Mouse (Mus musculus): ENCODE results near the gene AI467606. TPM values are rescaled to one million over a fixed set of nuclear protein-coding genes. Genes with fewer than 3 reads are reported as not detected.

Gene AI467606
- polyA plus RNA-seq, 1 experiment from 2014 or later, result 1.5 TPM

DNA sequence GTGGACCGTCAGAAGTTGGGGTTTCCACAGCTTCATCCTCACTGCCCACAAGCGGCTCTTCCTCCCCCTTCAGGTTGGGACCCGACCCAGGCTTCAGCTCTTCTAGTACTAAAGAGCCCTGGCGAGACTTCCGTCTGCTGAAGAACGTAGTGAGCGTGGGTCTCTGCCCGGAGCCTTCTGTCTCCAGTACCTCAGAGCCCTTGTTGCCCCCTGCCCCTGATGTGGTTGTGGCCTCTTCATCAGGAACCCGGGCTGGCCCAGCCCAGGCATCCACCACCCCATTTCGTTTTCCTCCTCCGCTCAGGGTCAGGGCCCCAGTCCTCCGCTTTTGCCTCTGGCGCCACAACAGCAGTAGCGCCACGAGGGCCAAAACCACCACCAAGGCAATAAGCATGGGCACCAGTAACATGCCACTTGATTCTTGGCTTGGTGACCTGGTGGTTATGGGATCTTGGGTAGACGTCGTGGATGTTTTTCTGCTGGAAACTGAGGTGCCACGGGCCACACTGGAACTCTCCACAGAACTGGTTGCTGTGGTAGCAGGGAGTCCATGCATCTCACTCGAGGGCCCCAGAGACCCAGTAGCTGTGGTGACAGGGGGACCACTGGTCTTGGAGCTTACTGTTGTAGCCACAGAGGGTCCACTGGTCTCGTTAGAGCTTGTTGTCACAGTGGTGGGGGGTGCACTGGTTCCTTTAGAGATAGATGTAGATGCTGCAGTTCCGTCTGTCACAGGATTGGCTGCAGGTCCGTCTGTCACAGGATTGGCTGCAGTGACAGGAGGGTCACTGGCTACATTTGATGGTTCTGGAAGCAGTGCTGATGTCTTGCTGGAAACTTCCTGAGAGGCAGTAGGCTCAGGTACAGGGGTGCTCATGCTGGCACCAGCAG, 45.3 kb downstream of the AI467606 start:
- Histone ChIP-seq H3K9ac (replicated peaks) (no peak overlapping the region), H3K36me3 (no peaks in the 10 kb centered on the region), H3K27me3 (no peaks in the 10 kb centered on the region), H3K4me2 (replicated peaks) (no peak overlapping the region), H3K4me1 (replicated peaks) (0 out of 2 replicates have a peak, but pooled peaks cover 4% of the 10 kb centered on the region), H3K4me3 (replicated peaks) (no peak overlapping the region), H3K27ac (no peak overlapping the region), H3K9me3 (no peaks in the 10 kb centered on the region)
- no peak for ATAC-seq
- 86% methylated on average over 22 of the region's 22 CpGs for WGBS

DNA sequence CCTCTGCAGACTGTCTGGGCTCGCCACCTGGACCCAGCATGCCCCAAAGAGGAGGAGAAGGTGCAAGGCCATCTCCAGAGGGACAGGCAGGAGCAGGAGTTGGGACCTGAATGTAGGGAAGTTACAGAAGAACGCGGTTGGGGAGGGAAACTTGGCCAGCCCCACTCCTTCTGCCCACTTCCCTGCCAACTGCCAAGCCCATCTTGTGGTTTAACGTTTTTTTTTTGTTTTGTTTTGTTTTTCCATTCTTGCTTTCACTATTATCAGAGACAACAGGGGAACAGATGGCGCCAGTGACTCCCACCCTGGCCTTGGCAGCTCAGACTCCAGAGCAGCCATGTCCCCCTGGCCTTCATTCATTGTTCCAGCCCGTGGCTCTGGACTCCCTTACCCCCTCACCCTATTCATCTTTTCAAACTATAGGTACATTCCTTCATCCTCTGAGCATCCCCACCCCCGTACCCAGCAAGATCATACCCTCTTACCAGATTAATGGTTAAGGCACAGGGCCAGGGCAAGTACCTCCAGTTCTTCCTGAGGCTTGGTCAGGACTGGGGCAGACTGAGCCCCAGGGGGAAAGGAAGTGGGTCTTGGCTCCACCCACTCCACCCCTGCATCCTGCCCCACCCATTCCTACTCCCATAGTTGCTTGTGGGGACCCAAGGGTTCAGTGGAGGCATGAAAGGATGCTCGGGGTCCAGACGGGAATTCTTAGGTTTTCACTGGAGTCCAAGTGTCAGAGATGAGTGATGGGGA, 46.3 kb downstream of the AI467606 start, which contains the start of gene Spn:
Spn (minus strand) TSS at position 562 of the 756 bp plus-strand sequence.
- H3K36me3 ChIP-seq, result no peaks in the 10 kb centered on the region
- no peak within 1 kb of the TSS for H3K4me2 ChIP-seq (replicated peaks)
- no peak within 1 kb of the TSS for H3K4me3 ChIP-seq (replicated peaks)
- ATAC-seq, result no peak
- no peaks in the 10 kb centered on the region for H3K9me3 ChIP-seq
- no peak within 1 kb of the TSS for H3K9ac ChIP-seq (replicated peaks)
- H3K27me3 ChIP-seq, result no peaks in the 10 kb centered on the region
- no peak within 1 kb of the TSS for H3K27ac ChIP-seq
- 68% methylated on average over 9 of the region's 9 CpGs for WGBS
- H3K4me1 ChIP-seq (replicated peaks), result 0 out of 2 replicates have a peak, but pooled peaks cover 4% of the 10 kb centered on the region

DNA sequence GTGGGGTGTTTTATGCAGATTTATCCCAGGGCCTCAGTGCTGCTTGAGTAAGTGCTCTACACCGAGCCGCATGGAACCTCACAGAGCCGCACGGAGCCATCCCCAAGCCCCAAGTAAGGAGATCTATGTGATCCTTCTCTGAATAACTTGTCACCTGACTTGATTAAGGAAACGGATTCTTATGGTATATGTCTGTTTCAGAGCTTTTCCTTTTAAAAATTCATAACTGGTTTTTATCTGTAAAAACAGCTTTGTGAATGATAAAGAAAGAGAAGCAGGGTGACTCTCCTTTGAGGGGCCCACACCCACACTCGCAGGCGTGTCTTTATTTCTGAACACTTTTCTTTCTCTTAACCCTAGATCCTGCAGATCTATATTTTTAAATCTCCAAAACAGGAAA, 47.9 kb downstream of the AI467606 start:
- 92% methylated on average over 7 of the region's 7 CpGs for WGBS
- Histone ChIP-seq H3K9ac (replicated peaks) (no peak overlapping the region), H3K36me3 (no peaks in the 10 kb centered on the region), H3K4me3 (replicated peaks) (no peak overlapping the region), H3K4me1 (replicated peaks) (no peaks in the 10 kb centered on the region), H3K27ac (no peak overlapping the region), H3K4me2 (replicated peaks) (no peak overlapping the region), H3K9me3 (no peaks in the 10 kb centered on the region), H3K27me3 (no peaks in the 10 kb centered on the region)
- no peak for ATAC-seq

DNA sequence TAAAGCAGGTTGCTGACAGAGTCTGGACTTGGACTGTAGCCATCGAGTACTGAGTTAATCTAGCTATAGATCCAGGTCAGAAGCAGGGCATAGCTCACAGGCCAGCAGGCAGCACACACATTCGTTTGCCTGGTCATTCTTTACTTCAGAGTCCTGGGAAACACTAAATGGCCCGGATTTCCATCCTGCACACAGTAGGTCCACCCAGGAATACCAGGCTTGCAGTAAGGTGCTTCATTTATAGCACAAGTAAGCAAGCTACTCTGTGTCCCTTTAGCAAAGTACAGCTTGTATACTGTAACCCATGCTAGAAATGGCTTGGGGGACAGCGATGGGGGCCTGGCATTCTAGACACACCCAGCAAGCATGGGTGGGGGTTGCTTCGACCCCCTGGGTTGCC, 48.4 kb downstream of the AI467606 start:
- 62% methylated on average over 5 of the region's 5 CpGs for WGBS
- Histone ChIP-seq H3K9ac (replicated peaks) (no peak overlapping the region), H3K4me2 (replicated peaks) (no peak overlapping the region), H3K36me3 (no peaks in the 10 kb centered on the region), H3K4me3 (replicated peaks) (no peak overlapping the region), H3K27me3 (no peaks in the 10 kb centered on the region), H3K9me3 (no peaks in the 10 kb centered on the region), H3K4me1 (replicated peaks) (no peaks in the 10 kb centered on the region), H3K27ac (no peak overlapping the region)
- no peak for ATAC-seq

DNA sequence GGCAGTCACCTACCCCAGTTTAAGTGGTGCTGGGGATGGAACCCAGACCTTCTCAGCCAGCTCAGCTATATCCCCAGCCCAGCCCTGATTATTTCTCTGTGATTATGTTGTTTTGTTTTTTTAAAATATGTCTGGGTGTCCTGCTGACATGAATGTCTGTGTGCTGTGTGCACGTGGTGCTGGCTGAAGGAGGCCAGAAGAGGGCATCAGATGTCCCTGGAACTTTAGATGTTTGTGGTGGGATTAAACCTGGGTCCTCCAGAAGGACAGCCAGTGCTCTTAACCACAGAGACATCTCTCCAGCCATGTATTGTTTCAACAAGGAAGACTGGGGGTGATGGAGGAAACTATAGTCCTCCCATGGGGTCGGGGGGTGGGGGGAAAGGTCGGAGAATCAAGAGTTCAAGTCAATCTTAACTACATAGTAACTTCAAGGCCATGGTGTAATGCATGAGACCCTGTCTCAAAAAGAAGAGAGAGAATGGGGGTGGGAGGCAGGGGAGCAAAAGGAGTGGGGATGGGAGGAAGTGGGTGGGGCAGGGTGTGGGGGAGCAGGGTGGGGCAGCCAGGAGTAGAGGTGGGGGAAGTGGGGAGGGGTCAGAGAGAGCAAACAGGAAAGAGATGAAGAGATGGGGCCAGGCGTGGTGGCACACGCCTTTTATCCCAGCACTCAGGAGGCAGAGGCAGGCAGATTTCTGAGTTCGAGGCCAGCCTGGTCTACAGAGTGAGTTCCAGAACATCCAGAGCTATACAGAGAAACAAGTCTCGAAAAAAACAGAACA, 49.7 kb downstream of the AI467606 start:
- no peak for ATAC-seq
- H3K4me2 ChIP-seq (replicated peaks), result no peak overlapping the region
- 65% methylated on average over 7 of the region's 7 CpGs for WGBS
- no peaks in the 10 kb centered on the region for H3K36me3 ChIP-seq
- no peaks in the 10 kb centered on the region for H3K9me3 ChIP-seq
- no peak overlapping the region for H3K27ac ChIP-seq
- no peaks in the 10 kb centered on the region for H3K4me1 ChIP-seq (replicated peaks)
- H3K27me3 ChIP-seq, result no peaks in the 10 kb centered on the region
- H3K9ac ChIP-seq (replicated peaks), result no peak overlapping the region
- H3K4me3 ChIP-seq (replicated peaks), result no peak overlapping the region

DNA sequence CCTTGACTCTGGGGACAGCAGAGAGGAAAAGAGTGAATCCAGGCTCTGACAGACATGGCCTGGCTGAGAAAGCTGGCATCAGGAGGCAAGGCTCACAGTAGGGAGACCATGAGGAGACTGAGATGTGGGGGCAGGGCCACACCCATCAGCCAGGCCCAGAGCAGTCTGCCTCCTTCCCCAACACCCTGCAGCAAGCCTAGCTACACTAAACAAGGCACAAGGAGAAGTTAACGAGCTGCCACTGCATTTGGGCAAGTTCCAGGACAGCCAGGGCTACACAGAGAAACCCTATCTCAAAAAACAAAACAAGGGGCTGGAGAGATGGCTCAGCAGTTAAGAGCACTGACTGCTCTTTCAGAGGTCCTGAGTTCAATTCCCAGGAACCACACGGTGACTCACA, 51.1 kb downstream of the AI467606 start:
- H3K36me3 ChIP-seq, result no peaks in the 10 kb centered on the region
- H3K4me1 ChIP-seq (replicated peaks), result no peaks in the 10 kb centered on the region
- no peaks in the 10 kb centered on the region for H3K27me3 ChIP-seq
- 62% methylated on average over 2 of the region's 2 CpGs for WGBS
- H3K9me3 ChIP-seq, result no peaks in the 10 kb centered on the region
- no peak overlapping the region for H3K4me3 ChIP-seq (replicated peaks)
- no peak overlapping the region for H3K9ac ChIP-seq (replicated peaks)
- no peak overlapping the region for H3K27ac ChIP-seq
- no peak for ATAC-seq
- no peak overlapping the region for H3K4me2 ChIP-seq (replicated peaks)

DNA sequence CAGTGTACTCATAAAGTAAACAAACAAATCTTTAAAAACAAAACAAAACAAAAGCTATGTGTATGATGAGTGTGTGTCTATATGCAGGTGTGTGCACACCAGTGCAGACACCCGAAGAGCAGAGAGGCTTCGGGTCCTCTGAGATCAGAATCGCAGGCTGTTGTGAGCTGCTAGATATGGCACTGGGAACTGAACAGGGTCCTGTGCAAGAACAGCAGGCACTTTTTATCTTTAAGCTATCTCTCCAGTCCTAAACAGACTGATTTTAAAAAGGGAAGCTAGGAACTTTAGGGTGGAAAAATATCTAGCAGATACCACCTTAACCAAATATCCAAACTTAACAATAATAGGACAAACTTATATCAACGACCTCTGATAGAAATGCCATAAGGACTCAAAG, 51.5 kb downstream of the AI467606 start:
- H3K36me3 ChIP-seq, result no peaks in the 10 kb centered on the region
- no peaks in the 10 kb centered on the region for H3K27me3 ChIP-seq
- H3K9ac ChIP-seq (replicated peaks), result no peak overlapping the region
- H3K4me1 ChIP-seq (replicated peaks), result no peaks in the 10 kb centered on the region
- 88% methylated on average over 4 of the region's 4 CpGs for WGBS
- no peak overlapping the region for H3K4me3 ChIP-seq (replicated peaks)
- H3K9me3 ChIP-seq, result no peaks in the 10 kb centered on the region
- ATAC-seq, result no peak
- no peak overlapping the region for H3K4me2 ChIP-seq (replicated peaks)
- H3K27ac ChIP-seq, result no peak overlapping the region

Small RNA genes within 50 kb of the gene (microRNA-seq; reads per million reads assigned to microRNA genes)
- gene Gm44343, result not detected

Other genes starting within 250 kb of the AI467606 start
- gene Doc2a, start 243.9 kb upstream of the AI467606 start, polyA plus RNA-seq (2015; fragmentation: Nextera tagmentation; extraction: Ambion mirVana), result 5.3 and 8.5 TPM in 2 replicates
- gene Hirip3, start 229.4 kb upstream of the AI467606 start, polyA plus RNA-seq (2015; fragmentation: Nextera tagmentation; extraction: Ambion mirVana), result 26.8 and 28.5 TPM in 2 replicates
- gene Ino80e, start 229.0 kb upstream of the AI467606 start, polyA plus RNA-seq (2015; fragmentation: Nextera tagmentation; extraction: Ambion mirVana), result 84.3 and 88.8 TPM in 2 replicates
- 61.4 and 63.1 TPM in 2 replicates for gene Taok2, start 206.7 kb upstream of the AI467606 start, polyA plus RNA-seq (2015; fragmentation: Nextera tagmentation; extraction: Ambion mirVana)
- gene Tmem219, start 168.4 kb upstream of the AI467606 start, polyA plus RNA-seq (2015; fragmentation: Nextera tagmentation; extraction: Ambion mirVana), result 33.2 and 35.0 TPM in 2 replicates
- gene Kctd13, start 162.5 kb upstream of the AI467606 start, polyA plus RNA-seq (2015; fragmentation: Nextera tagmentation; extraction: Ambion mirVana), result 84.3 and 85.7 TPM in 2 replicates
- gene Asphd1, start 141.8 kb upstream of the AI467606 start, polyA plus RNA-seq (2015; fragmentation: Nextera tagmentation; extraction: Ambion mirVana), result 5.5 and 5.8 TPM in 2 replicates
- 34.9 and 35.3 TPM in 2 replicates for gene Sez6l2, start 140.8 kb upstream of the AI467606 start, polyA plus RNA-seq (2015; fragmentation: Nextera tagmentation; extraction: Ambion mirVana)
- gene Cdipt, start 115.4 kb upstream of the AI467606 start, polyA plus RNA-seq (2015; fragmentation: Nextera tagmentation; extraction: Ambion mirVana), result 101 and 108 TPM in 2 replicates
- 0.72 and 0.85 TPM in 2 replicates for gene Cdiptos, start 115.3 kb upstream of the AI467606 start, polyA plus RNA-seq (2015; fragmentation: Nextera tagmentation; extraction: Ambion mirVana)
- gene Mvp, start 76.7 kb upstream of the AI467606 start, polyA plus RNA-seq (2015; fragmentation: Nextera tagmentation; extraction: Ambion mirVana), result 3.0 and 3.7 TPM in 2 replicates
- gene Pagr1b, start 74.9 kb upstream of the AI467606 start, polyA plus RNA-seq (2015; fragmentation: Nextera tagmentation; extraction: Ambion mirVana), result 0.30 TPM in 1 of 2 replicates, not detected in the other
- gene Pagr1a, start 74.0 kb upstream of the AI467606 start, polyA plus RNA-seq (2015; fragmentation: Nextera tagmentation; extraction: Ambion mirVana), result 39.8 and 40.8 TPM in 2 replicates
- gene Gm42742, start 70.3 kb upstream of the AI467606 start, polyA plus RNA-seq (2015; fragmentation: Nextera tagmentation; extraction: Ambion mirVana), result 72.0 and 73.9 TPM in 2 replicates
- 10.8 and 11.9 TPM in 2 replicates for gene Prrt2, start 70.1 kb upstream of the AI467606 start, polyA plus RNA-seq (2015; fragmentation: Nextera tagmentation; extraction: Ambion mirVana)
- gene Maz, start 64.3 kb upstream of the AI467606 start, polyA plus RNA-seq (2015; fragmentation: Nextera tagmentation; extraction: Ambion mirVana), result 58.2 and 72.5 TPM in 2 replicates
- gene Kif22, start 48.9 kb upstream of the AI467606 start, polyA plus RNA-seq (2015; fragmentation: Nextera tagmentation; extraction: Ambion mirVana), result 57.5 and 61.0 TPM in 2 replicates
- not detected in 2 replicates for gene Zg16, start 4.0 kb upstream of the AI467606 start, polyA plus RNA-seq (2015; fragmentation: Nextera tagmentation; extraction: Ambion mirVana)
- gene Qprt, start 30.9 kb downstream of the AI467606 start, polyA plus RNA-seq (2015; fragmentation: Nextera tagmentation; extraction: Ambion mirVana), result 0.79 and 0.98 TPM in 2 replicates
- gene Spn, start 46.5 kb downstream of the AI467606 start, polyA plus RNA-seq (2015; fragmentation: Nextera tagmentation; extraction: Ambion mirVana), result 0.06 and 0.09 TPM in 2 replicates
- 90.8 and 96.1 TPM in 2 replicates for gene Cd2bp2, start 104.7 kb downstream of the AI467606 start, polyA plus RNA-seq (2015; fragmentation: Nextera tagmentation; extraction: Ambion mirVana)
- 30.0 and 30.7 TPM in 2 replicates for gene Tbc1d10b, start 117.1 kb downstream of the AI467606 start, polyA plus RNA-seq (2015; fragmentation: Nextera tagmentation; extraction: Ambion mirVana)
- gene Mylpf, start 117.5 kb downstream of the AI467606 start, polyA plus RNA-seq (2015; fragmentation: Nextera tagmentation; extraction: Ambion mirVana), result 8.5 and 9.0 TPM in 2 replicates
- 69.3 and 75.4 TPM in 2 replicates for gene Zfp553, start 141.7 kb downstream of the AI467606 start, polyA plus RNA-seq (2015; fragmentation: Nextera tagmentation; extraction: Ambion mirVana)
- 27.1 and 28.3 TPM in 2 replicates for gene Sept1, start 141.8 kb downstream of the AI467606 start, polyA plus RNA-seq (2015; fragmentation: Nextera tagmentation; extraction: Ambion mirVana)
- gene Zfp771, start 152.9 kb downstream of the AI467606 start, polyA plus RNA-seq (2015; fragmentation: Nextera tagmentation; extraction: Ambion mirVana), result 50.5 and 59.7 TPM in 2 replicates
- gene Dctpp1, start 169.3 kb downstream of the AI467606 start, polyA plus RNA-seq (2015; fragmentation: Nextera tagmentation; extraction: Ambion mirVana), result 142 and 143 TPM in 2 replicates
- gene Sephs2, start 182.7 kb downstream of the AI467606 start, polyA plus RNA-seq (2015; fragmentation: Nextera tagmentation; extraction: Ambion mirVana), result 52.4 and 54.0 TPM in 2 replicates
- gene Itgal, start 204.9 kb downstream of the AI467606 start, polyA plus RNA-seq (2015; fragmentation: Nextera tagmentation; extraction: Ambion mirVana), result 0.30 TPM in 2 replicates